Mouse (Mus musculus) small intestine, adult 2 months (tissue): ENCODE measurements around the gene 4933416C03Rik. TPM values are rescaled to one million over a fixed set of nuclear protein-coding genes. Genes with fewer than 3 reads are reported as not detected.

Experiments
- H3K27ac ChIP-seq: fragments of 200-500 bp; 2 replicates; pipeline ENCODE4 v1.5.1; 2012; ENCODE audit warnings: low read depth, low read length, control low read depth, inconsistent platforms; ENCODE audit not compliant: insufficient read depth
- H3K27me3 ChIP-seq: fragments of 200-500 bp; 2 replicates; pipeline ENCODE4 v1.6.1; 2012; ENCODE audit warnings: mild to moderate bottlenecking, moderate library complexity, low read length, inconsistent platforms; ENCODE audit not compliant: control insufficient read depth, insufficient read depth
- H3K36me3 ChIP-seq: fragments of 200-500 bp; 2 replicates; pipeline ENCODE4 v1.6.1; 2012; ENCODE audit warnings: mild to moderate bottlenecking, low read length, control low read depth, inconsistent platforms; ENCODE audit not compliant: control insufficient read depth, insufficient read depth
- H3K4me1 ChIP-seq: fragments of 200-500 bp; 2 replicates; pipeline ENCODE4 v1.6.1; 2012; ENCODE audit warnings: low read length, inconsistent platforms, mixed read lengths; ENCODE audit not compliant: control insufficient read depth, insufficient read depth, insufficient read length
- H3K4me3 ChIP-seq: fragments of 200-500 bp; 2 replicates; pipeline ENCODE4 v1.5.1; 2012; ENCODE audit warnings: low read depth, mild to moderate bottlenecking, control low read depth, inconsistent platforms, low read length, moderate library complexity
- CTCF ChIP-seq: fragments of 200-500 bp; IDR thresholded peaks from 2 replicates; pipeline ENCODE4 v1.5.1; 2012; ENCODE audit warnings: low read depth, mild to moderate bottlenecking, control low read depth, inconsistent platforms, low read length, moderate library complexity, mixed read lengths; ENCODE audit not compliant: insufficient replicate concordance, insufficient read length; ENCODE audit errors: extremely low read depth
- POLR2A ChIP-seq: fragments of 200-500 bp; IDR thresholded peaks from 2 replicates; pipeline ENCODE4 v1.6.1; 2012; ENCODE audit warnings: low read depth, mild to moderate bottlenecking, control low read depth, inconsistent platforms, low read length, moderate library complexity
- WGBS: fragments of 180-500 bp; shearing (Covaris S2); methylation state at CpG from one replicate; pipeline ENCODE4 v1.1.7; 2018; 5-methylcytosine and 5-hydroxymethylcytosine counted together
- polyA plus RNA-seq: library from polyadenylated mRNA; depleted of rRNA; stranded (reverse); fragments of >200 nt; gene quantifications from 2 replicates; pipeline ENCODE4 v1.2.3, GENCODE M21; 2012; rRNA removed

4933416C03Rik gene
- polyA plus RNA-seq = not detected in 2 replicates

- H3K27ac ChIP-seq = no peak within 1 kb of the TSS
- TF ChIP-seq POLR2A (no peak), CTCF (no peak)
- no peak within 1 kb of the TSS for H3K4me3 ChIP-seq
- 96% methylated on average over 39 of the region's 39 CpGs for WGBS
- H3K36me3 ChIP-seq = no peaks in the 10 kb centered on the region
- no peaks in the 10 kb centered on the region for H3K27me3 ChIP-seq
- no peaks in the 10 kb centered on the region for H3K4me1 ChIP-seq
These were observed at the start of gene 4933416C03Rik for GRCm38 (mm10) chr10:116113867-116114474. Gene 4933416C03Rik (minus strand): TSS chr10:116113917.

- H3K4me1 ChIP-seq = no peaks in the 10 kb centered on the region
- TF ChIP-seq CTCF (no peak), POLR2A (no peak)
- no peaks in the 10 kb centered on the region; the same call in 1 of the 2 replicates for H3K27me3 ChIP-seq
- H3K36me3 ChIP-seq = no peaks in the 10 kb centered on the region
- no peak overlapping the region for H3K4me3 ChIP-seq
- H3K27ac ChIP-seq = no peak overlapping the region
- 70% methylated on average over 12 of the region's 12 CpGs for WGBS
These were observed 48.6 kb upstream of the 4933416C03Rik start for GRCm38 (mm10) chr10:116162338-116162737.

- 70% methylated on average over 1 of the region's 1 CpGs for WGBS
- Histone ChIP-seq H3K36me3 (no peaks in the 10 kb centered on the region), H3K4me1 (no peaks in the 10 kb centered on the region), H3K27ac (no peak overlapping the region), H3K4me3 (no peak overlapping the region), H3K27me3 (no peaks in the 10 kb centered on the region)
- TF ChIP-seq POLR2A = no peak
- no peak for TF ChIP-seq CTCF
These were observed 43.0 kb upstream of the 4933416C03Rik start for GRCm38 (mm10) chr10:116156699-116157098.

GRCm38 (mm10) chr10:116154707-116155106 lies 41.0 kb upstream of the 4933416C03Rik start:
- Histone ChIP-seq H3K4me3 (no peak overlapping the region), H3K36me3 (no peaks in the 10 kb centered on the region), H3K27me3 (no peaks in the 10 kb centered on the region), H3K27ac (no peak overlapping the region), H3K4me1 (no peaks in the 10 kb centered on the region)
- 86% methylated on average over 5 of the region's 5 CpGs for WGBS
- TF ChIP-seq CTCF (no peak), POLR2A (no peak)

- Histone ChIP-seq H3K36me3 (no peaks in the 10 kb centered on the region), H3K27me3 (no peaks in the 10 kb centered on the region), H3K27ac (no peak overlapping the region), H3K4me1 (no peaks in the 10 kb centered on the region), H3K4me3 (no peak overlapping the region)
- no peak for TF ChIP-seq POLR2A
- TF ChIP-seq CTCF = no peak
- WGBS = 82% methylated on average over 9 of the region's 9 CpGs
These were observed 32.4 kb upstream of the 4933416C03Rik start for GRCm38 (mm10) chr10:116146091-116146490.

GRCm38 (mm10) chr10:116143684-116144083 lies 30.0 kb upstream of the 4933416C03Rik start:
- Histone ChIP-seq H3K4me1 (no peaks in the 10 kb centered on the region), H3K27me3 (no peaks in the 10 kb centered on the region), H3K36me3 (no peaks in the 10 kb centered on the region), H3K4me3 (no peak overlapping the region), H3K27ac (no peak overlapping the region)
- WGBS = 93% methylated on average over 10 of the region's 10 CpGs
- TF ChIP-seq POLR2A (no peak), CTCF (no peak)

GRCm38 (mm10) chr10:116140226-116140625 lies 26.5 kb upstream of the 4933416C03Rik start:
- Histone ChIP-seq H3K27ac (no peak overlapping the region), H3K36me3 (no peaks in the 10 kb centered on the region), H3K4me3 (no peak overlapping the region), H3K4me1 (no peaks in the 10 kb centered on the region), H3K27me3 (no peaks in the 10 kb centered on the region)
- 87% methylated on average over 8 of the region's 8 CpGs for WGBS
- TF ChIP-seq POLR2A = no peak
- no peak for TF ChIP-seq CTCF

GRCm38 (mm10) chr10:116135187-116135586 lies 21.5 kb upstream of the 4933416C03Rik start:
- Histone ChIP-seq H3K4me1 (no peaks in the 10 kb centered on the region), H3K4me3 (no peak overlapping the region), H3K27me3 (no peaks in the 10 kb centered on the region), H3K36me3 (no peaks in the 10 kb centered on the region), H3K27ac (no peak overlapping the region)
- 69% methylated on average over 2 of the region's 2 CpGs for WGBS
- TF ChIP-seq CTCF (no peak), POLR2A (no peak)
